Mouse (Mus musculus) left cerebral cortex, adult 9 months (tissue): ENCODE data around the gene Eif5a.

Source experiments
- DNase-seq, 2 experiments: peaks; one replicate each; pipeline ENCODE4 v3.0.0; 2022; ENCODE audit warnings: low spot score in 2 of 2

The Eif5a gene

DNA sequence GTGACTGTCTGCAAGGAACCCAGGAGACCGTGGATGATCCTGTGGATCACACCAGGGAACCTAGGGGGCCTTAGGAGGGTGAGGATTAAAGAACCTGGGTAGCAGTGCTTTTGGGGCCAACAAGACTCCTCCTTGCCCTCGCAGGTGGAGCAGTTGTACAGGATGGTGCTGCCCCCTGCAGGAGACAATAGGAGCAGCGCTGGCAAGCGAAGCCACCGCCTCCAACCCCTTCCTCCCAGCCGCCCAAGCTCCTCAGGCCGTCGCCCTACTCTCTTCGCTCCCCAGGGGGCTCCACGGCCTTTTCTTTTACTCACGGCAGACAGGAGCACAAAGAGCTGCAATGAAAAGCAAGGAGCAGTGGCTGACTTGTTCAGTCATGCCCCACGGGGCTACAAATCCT, 44.9 kb downstream of the Eif5a start:
- peak in 1 of 2 experiments; percentile 78 for DNase-seq

DNA sequence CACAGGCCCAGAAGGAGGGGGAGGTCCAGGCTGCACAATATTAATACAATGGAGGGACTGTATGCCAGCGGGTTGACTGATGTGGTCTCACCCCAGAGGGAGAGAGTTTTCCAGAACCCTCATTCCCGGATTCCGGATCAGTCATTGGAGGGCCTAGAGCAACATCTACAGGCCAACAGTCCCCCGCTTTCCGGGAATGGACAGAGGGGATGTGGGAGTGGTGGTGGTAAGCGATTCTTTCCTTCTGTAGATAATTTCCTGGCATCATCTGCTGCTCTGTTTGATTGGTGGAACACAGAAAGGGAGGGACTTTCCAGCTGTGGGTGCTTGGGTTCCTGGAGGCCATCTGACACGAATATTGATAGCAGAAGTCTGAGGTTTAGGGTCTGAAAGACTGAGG, 45.6 kb downstream of the Eif5a start:
- peak in 1 of 2 experiments; percentile 31 for DNase-seq

DNA sequence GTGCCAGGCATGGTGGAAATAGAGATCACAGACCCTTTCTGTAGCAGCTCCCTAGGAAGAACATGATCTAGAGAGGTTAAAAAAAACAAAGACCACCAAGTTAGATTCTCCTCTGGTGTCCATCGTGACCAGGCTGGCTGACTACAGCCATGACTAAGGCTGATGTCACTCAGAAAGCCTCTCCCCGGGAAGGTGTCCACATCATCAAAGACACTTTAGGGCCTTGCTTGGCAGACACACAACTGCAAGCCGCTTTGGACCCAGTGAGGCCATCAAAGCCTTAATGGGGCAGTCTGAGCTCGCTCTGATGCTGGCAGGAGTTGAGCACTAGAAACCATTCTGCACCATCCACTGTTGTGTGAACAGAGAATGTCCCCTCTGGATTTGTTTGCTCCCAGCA, 49.3 kb downstream of the Eif5a start:
- DNase-seq = no peak

DNA sequence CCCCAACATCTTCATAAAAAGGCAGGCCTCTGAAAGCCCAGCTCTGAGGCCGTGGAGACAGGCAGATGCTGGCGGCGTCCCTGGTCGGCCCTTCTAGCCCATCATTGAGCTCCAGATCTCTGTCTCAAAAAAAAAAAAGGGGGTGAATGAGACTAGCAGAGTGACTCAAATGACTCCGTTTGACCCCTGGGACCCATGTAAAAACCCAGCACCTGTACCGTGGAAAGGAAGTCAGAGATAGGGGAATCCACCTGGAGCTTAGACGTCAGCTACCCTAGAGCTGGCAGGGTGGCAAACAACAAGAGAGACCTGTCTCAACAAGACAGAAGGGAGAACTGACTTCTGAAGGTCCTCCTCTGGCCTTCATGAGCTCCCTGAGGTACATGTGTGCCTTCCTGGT, 49.9 kb downstream of the Eif5a start:
- no peak for DNase-seq

DNA sequence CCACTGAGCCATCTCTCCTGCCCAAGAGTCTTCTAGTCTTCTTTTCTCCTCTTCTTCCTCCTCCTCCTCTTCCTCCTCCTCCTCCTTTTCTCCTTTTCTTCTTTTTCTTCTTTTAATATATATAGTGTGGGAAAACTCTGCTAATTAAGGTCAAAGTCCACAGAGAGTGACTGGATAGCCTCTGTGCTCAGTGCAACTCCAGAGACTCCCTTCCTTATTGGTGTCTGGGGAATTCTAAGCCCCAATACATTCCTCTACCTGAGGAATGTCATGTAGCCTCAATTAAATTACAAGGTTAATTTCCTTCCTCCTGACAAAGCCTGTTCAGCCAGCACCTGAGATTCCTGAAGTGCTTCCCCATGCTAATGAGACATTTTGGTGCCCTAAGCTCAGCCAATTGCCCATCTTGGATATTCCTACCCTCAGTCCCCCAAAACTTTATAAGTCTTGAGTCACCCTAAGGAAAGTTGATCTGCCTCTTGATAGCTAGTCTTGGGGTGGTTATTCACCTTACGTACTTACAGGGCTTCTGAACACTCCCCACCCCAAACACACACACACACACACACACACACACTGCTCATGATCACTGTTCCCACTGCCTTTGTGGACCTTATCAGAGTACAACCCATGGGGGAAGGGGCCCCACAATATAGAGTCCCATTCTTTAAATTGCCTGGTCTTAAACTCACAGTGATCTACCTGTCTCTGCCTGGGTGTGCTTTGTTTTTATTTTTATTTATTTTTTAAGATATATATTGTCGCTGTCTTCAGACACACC, 51.3 kb downstream of the Eif5a start:
- DNase-seq = no peak

DNA sequence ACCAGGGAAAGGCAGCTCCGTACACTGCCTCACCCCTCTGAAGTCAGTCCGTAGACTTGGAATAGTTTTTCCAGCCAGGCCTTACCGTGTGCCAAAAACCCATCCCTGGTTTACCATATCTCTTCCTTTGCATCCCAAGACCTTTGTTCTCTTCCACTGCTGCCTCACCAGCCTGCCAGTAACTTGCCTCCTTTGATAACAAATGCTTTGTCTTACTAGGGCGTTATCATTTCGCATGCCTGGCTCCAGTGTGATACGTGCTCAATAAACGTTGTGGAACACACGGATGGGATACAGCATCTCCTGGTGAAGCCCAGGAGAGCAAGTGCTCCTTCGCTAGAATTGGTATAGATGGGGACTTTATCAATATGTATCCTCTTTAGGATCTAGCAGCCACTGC, 54.4 kb downstream of the Eif5a start:
- no peak for DNase-seq
